ENCODE assay signal across 16 mouse cellular contexts in the genomic region with DNA sequence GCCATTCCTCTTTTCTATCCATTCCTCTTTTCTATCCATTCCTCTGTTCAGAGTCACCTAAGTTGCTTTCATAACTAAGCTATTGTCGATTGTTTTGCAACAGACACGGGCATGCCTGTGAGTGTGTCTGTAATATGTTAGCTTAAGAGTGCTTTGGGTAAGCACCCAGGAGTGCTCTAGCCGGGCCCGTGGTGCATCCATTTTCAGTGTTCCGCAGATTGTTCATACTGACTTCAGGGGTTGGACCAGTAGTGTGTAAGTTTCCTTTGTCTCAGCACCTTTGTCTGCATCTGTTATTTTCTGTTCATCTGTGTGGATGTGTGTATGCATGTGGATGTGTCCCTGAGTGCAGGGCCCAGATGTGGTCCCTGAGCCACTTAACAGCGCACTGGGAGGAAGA. TPM values are rescaled to one million over a fixed set of nuclear protein-coding genes. Genes with fewer than 3 reads are reported as not detected.
A peak's percentile ranks its signal among the peaks of the same experiment; 100 is the strongest.
DNase-seq lines count a peak whose midpoint lies in the region; ATAC-seq and TF ChIP-seq lines count a peak whose summit lies in the region.
"Had no signal": no experiment of that assay in that cellular context is flagged by ENCODE, and none has a peak within 500 bp of the region (broad histone marks: within the 10 kb centered on the region; RNA-seq: fewer than 3 reads in every experiment).

No protein-coding gene starts in this region.

- no peak overlapping the region for H3K4me2 ChIP-seq in liver, postnatal 0 days (ENCODE audit: low read depth, low read length)
- H3K4me2 ChIP-seq in liver, embryonic 12.5 days: no peak overlapping the region
- H3K4me2 ChIP-seq in neural tube, embryonic 13.5 days: no peak overlapping the region
- H3K4me2 ChIP-seq in neural tube, embryonic 15.5 days: no peak overlapping the region
- no peak overlapping the region for H3K4me2 ChIP-seq in intestine, postnatal 0 days (replicated peaks; ENCODE audit: low read depth)
- H3K4me2 ChIP-seq: embryonic facial prominence, embryonic 12.5 days; forebrain, embryonic 12.5 days; hindbrain, embryonic 15.5 days had no signal

- TF ChIP-seq CTCF in liver, postnatal 0 days (IDR thresholded peaks at IDR 0.05; ENCODE audit: low read depth): no peak
- no peak for TF ChIP-seq CTCF in intestine, postnatal 0 days (IDR thresholded peaks at IDR 0.05; ENCODE audit: low read depth)

- DNase-seq in CD4-positive, CD25-positive, alpha-beta regulatory T cell, adult 2 months (ENCODE audit: low read depth, low spot score): peak; percentile 11
- DNase-seq in liver, postnatal 0 days: no peak

- TF ChIP-seq EP300 in liver, postnatal 0 days (IDR thresholded peaks at IDR 0.05; ENCODE audit: low read depth): no peak

- ATAC-seq in CD4-positive, CD25-positive, alpha-beta regulatory T cell, adult 4 months: no peak
- ATAC-seq in liver, postnatal 0 days: peak; percentile 25; the same call in 1 of the 2 replicates
- ATAC-seq in liver, embryonic 12.5 days: no peak
- 0 out of 2 replicates have a peak, but pooled peaks have one; percentile 63 for ATAC-seq in neural tube, embryonic 13.5 days (ENCODE audit: low read depth)
- no peak for ATAC-seq in neural tube, embryonic 15.5 days (ENCODE audit: low FRiP score)
- ATAC-seq in intestine, postnatal 0 days: 0 out of 2 replicates have a peak, but pooled peaks have one; percentile 18
- ATAC-seq in monocyte, adult 5-6 weeks (replicated peaks; ENCODE audit: insufficient number of reproducible peaks, low FRiP score, low TSS enrichment, poor library complexity, severe bottlenecking): no peak

- H3K27me3 ChIP-seq in liver, postnatal 0 days (ENCODE audit: insufficient read depth, low read length): no peaks in the 10 kb centered on the region
- H3K27me3 ChIP-seq in liver, embryonic 12.5 days (replicated peaks): no peaks in the 10 kb centered on the region
- H3K27me3 ChIP-seq in neural tube, embryonic 13.5 days: no peaks in the 10 kb centered on the region
- H3K27me3 ChIP-seq in neural tube, embryonic 15.5 days (replicated peaks): no peaks in the 10 kb centered on the region
- no peaks in the 10 kb centered on the region for H3K27me3 ChIP-seq in intestine, postnatal 0 days (replicated peaks; ENCODE audit: control insufficient read depth, insufficient read depth, low read length)
- H3K27me3 ChIP-seq: embryonic facial prominence, embryonic 12.5 days; forebrain, embryonic 12.5 days; heart, embryonic 12.5 days; hindbrain, embryonic 15.5 days had no signal

- peaks cover under 1% of the 10 kb centered on the region; the same call in 1 of the 2 replicates for H3K36me3 ChIP-seq in liver, postnatal 0 days (replicated peaks; ENCODE audit: insufficient read depth, low read length)
- H3K36me3 ChIP-seq in liver, embryonic 12.5 days: peaks cover 8% of the 10 kb centered on the region; the same call in 1 of the 2 replicates
- peaks cover 23% of the 10 kb centered on the region for H3K36me3 ChIP-seq in neural tube, embryonic 13.5 days
- peaks cover 22% of the 10 kb centered on the region for H3K36me3 ChIP-seq in neural tube, embryonic 15.5 days
- H3K36me3 ChIP-seq in intestine, postnatal 0 days (ENCODE audit: control insufficient read depth, insufficient read depth): peaks cover 14% of the 10 kb centered on the region; the same call in 1 of the 2 replicates

- H3K4me1 ChIP-seq in liver, postnatal 0 days (ENCODE audit: insufficient read depth): no peaks in the 10 kb centered on the region
- 0 out of 2 replicates have a peak, but pooled peaks cover 5% of the 10 kb centered on the region for H3K4me1 ChIP-seq in liver, embryonic 12.5 days
- peaks cover 5% of the 10 kb centered on the region for H3K4me1 ChIP-seq in neural tube, embryonic 13.5 days (replicated peaks)
- 0 out of 2 replicates have a peak, but pooled peaks cover 4% of the 10 kb centered on the region for H3K4me1 ChIP-seq in neural tube, embryonic 15.5 days
- H3K4me1 ChIP-seq in intestine, postnatal 0 days (replicated peaks; ENCODE audit: control insufficient read depth, insufficient read depth, low read length): no peaks in the 10 kb centered on the region
- H3K4me1 ChIP-seq: embryonic facial prominence, embryonic 12.5 days; forebrain, embryonic 12.5 days had no signal

- no peaks in the 10 kb centered on the region for H3K9me3 ChIP-seq in liver, postnatal 0 days (ENCODE audit: low read length)
- H3K9me3 ChIP-seq in liver, embryonic 12.5 days (replicated peaks): no peaks in the 10 kb centered on the region
- H3K9me3 ChIP-seq in neural tube, embryonic 13.5 days: no peaks in the 10 kb centered on the region
- no peaks in the 10 kb centered on the region for H3K9me3 ChIP-seq in neural tube, embryonic 15.5 days (replicated peaks)
- H3K9me3 ChIP-seq in intestine, postnatal 0 days (ENCODE audit: control insufficient read depth): no peaks in the 10 kb centered on the region
- H3K9me3 ChIP-seq: embryonic facial prominence, embryonic 12.5 days; forebrain, embryonic 12.5 days; G1E; hindbrain, embryonic 15.5 days had no signal

- H3K27ac ChIP-seq in liver, postnatal 0 days (ENCODE audit: low read depth): no peak overlapping the region
- no peak overlapping the region for H3K27ac ChIP-seq in liver, embryonic 12.5 days
- no peak overlapping the region for H3K27ac ChIP-seq in neural tube, embryonic 13.5 days (replicated peaks)
- no peak overlapping the region for H3K27ac ChIP-seq in neural tube, embryonic 15.5 days (replicated peaks)
- H3K27ac ChIP-seq in intestine, postnatal 0 days (ENCODE audit: low read depth, low read length): no peak overlapping the region
- H3K27ac ChIP-seq: embryonic facial prominence, embryonic 12.5 days; forebrain, embryonic 12.5 days; hindbrain, embryonic 15.5 days had no signal

- no peak overlapping the region for H3K4me3 ChIP-seq in liver, postnatal 0 days (ENCODE audit: low read depth, low read length)
- H3K4me3 ChIP-seq in liver, embryonic 12.5 days: no peak overlapping the region
- no peak overlapping the region for H3K4me3 ChIP-seq in neural tube, embryonic 13.5 days
- no peak overlapping the region for H3K4me3 ChIP-seq in neural tube, embryonic 15.5 days (replicated peaks)
- no peak overlapping the region for H3K4me3 ChIP-seq in intestine, postnatal 0 days (ENCODE audit: low read depth, low read length)
- H3K4me3 ChIP-seq: embryonic facial prominence, embryonic 12.5 days; forebrain, embryonic 12.5 days; heart, embryonic 12.5 days; hindbrain, embryonic 15.5 days had no signal

- WGBS in liver, postnatal 0 days (ENCODE audit: insufficient replicate concordance): 52% methylated on average over 6 of the region's 6 CpGs
- WGBS in liver, embryonic 12.5 days (ENCODE audit: insufficient replicate concordance): 58% methylated on average over 6 of the region's 6 CpGs
- WGBS in neural tube, embryonic 13.5 days: 80% methylated on average over 6 of the region's 6 CpGs
- WGBS in neural tube, embryonic 15.5 days: 68% methylated on average over 6 of the region's 6 CpGs
- WGBS in intestine, postnatal 0 days: 62% methylated on average over 6 of the region's 6 CpGs

- no peak overlapping the region for H3K9ac ChIP-seq in liver, postnatal 0 days (replicated peaks)
- no peak overlapping the region for H3K9ac ChIP-seq in liver, embryonic 12.5 days
- no peak overlapping the region for H3K9ac ChIP-seq in neural tube, embryonic 13.5 days
- no peak overlapping the region for H3K9ac ChIP-seq in neural tube, embryonic 15.5 days (replicated peaks)
- H3K9ac ChIP-seq in intestine, postnatal 0 days (ENCODE audit: low read depth, low read length): no peak overlapping the region
- H3K9ac ChIP-seq: forebrain, embryonic 12.5 days; forebrain, postnatal 0 days; hindbrain, embryonic 15.5 days had no signal

RNA-seq across cellular contexts. Expression of a gene that starts 13.6 kb away (rescaled TPM):
- polyA plus RNA-seq in CD4-positive, CD25-positive, alpha-beta regulatory T cell, adult 4 months (2017; shearing (Covaris generic)): 1 to 10 TPM; 4.0 to 5.3 TPM
- polyA plus RNA-seq in liver, postnatal 0 days (2015; fragmentation: Nextera tagmentation; extraction: Ambion mirVana): 1.9 and 2.0 TPM in 2 replicates
- polyA plus RNA-seq in liver, embryonic 12.5 days (2016; fragmentation: Nextera tagmentation; extraction: Ambion mirVana): 1.9 and 2.2 TPM in 2 replicates
- polyA plus RNA-seq in neural tube, embryonic 13.5 days (2015; fragmentation: Nextera tagmentation; extraction: Ambion mirVana): 14.7 and 15.6 TPM in 2 replicates
- polyA plus RNA-seq in neural tube, embryonic 15.5 days (2015; fragmentation: Nextera tagmentation; extraction: Ambion mirVana): 15.8 and 16.3 TPM in 2 replicates
- 4.4 and 5.0 TPM in 2 replicates for polyA plus RNA-seq in intestine, postnatal 0 days (2015; fragmentation: Nextera tagmentation; extraction: Ambion mirVana)
- total RNA-seq in monocyte, adult 5-6 weeks (2017): 2.1 to 6.5 TPM (median 2.1 TPM) in 3 replicates

RNA-seq across cellular contexts. Expression of a gene that starts 34.8 kb away (rescaled TPM):
- polyA plus RNA-seq in CD4-positive, CD25-positive, alpha-beta regulatory T cell, adult 4 months (2017; shearing (Covaris generic)): under 1 TPM in 1 of 2 experiments, not detected in 1; 0.81 TPM
- polyA plus RNA-seq in liver, postnatal 0 days (2015; fragmentation: Nextera tagmentation; extraction: Ambion mirVana): 2.6 and 3.0 TPM in 2 replicates
- 0.26 and 0.41 TPM in 2 replicates for polyA plus RNA-seq in liver, embryonic 12.5 days (2016; fragmentation: Nextera tagmentation; extraction: Ambion mirVana)
- not detected in 2 replicates for polyA plus RNA-seq in neural tube, embryonic 13.5 days (2015; fragmentation: Nextera tagmentation; extraction: Ambion mirVana)
- polyA plus RNA-seq in neural tube, embryonic 15.5 days (2015; fragmentation: Nextera tagmentation; extraction: Ambion mirVana): 0.18 and 0.28 TPM in 2 replicates
- 1.9 and 2.0 TPM in 2 replicates for polyA plus RNA-seq in intestine, postnatal 0 days (2015; fragmentation: Nextera tagmentation; extraction: Ambion mirVana)
- 13.5 to 64.4 TPM (median 25.6 TPM) in 3 replicates for total RNA-seq in monocyte, adult 5-6 weeks (2017)
- total RNA-seq: forebrain, postnatal 0 days; G1E; gastrocnemius, adult 18-20 months; granulocyte monocyte progenitor cell, adult 5-6 weeks had no signal
- polyA plus RNA-seq: embryonic facial prominence, embryonic 12.5 days; forebrain, embryonic 12.5 days; forebrain, postnatal 0 days; G1E; heart, embryonic 12.5 days; hindbrain, embryonic 15.5 days had no signal

Comparison
In these comparisons a context has a peak if more than half of its experiments do, and no peak if none do; other contexts are left out.
1. ATAC-seq: peak in liver, postnatal 0 days (single experiment), neural tube, embryonic 13.5 days (single experiment) and intestine, postnatal 0 days (single experiment); none in CD4-positive, CD25-positive, alpha-beta regulatory T cell, adult 4 months (single experiment), liver, embryonic 12.5 days (single experiment), neural tube, embryonic 15.5 days (single experiment) and monocyte, adult 5-6 weeks (single experiment).